Mouse (Mus musculus): Measurements from ENCODE around the gene Adora1. TPM values are rescaled to one million over a fixed set of nuclear protein-coding genes. Genes with fewer than 3 reads are reported as not detected.

Gene Adora1
- polyA plus RNA-seq, 1 experiment = 4.5 TPM

DNA sequence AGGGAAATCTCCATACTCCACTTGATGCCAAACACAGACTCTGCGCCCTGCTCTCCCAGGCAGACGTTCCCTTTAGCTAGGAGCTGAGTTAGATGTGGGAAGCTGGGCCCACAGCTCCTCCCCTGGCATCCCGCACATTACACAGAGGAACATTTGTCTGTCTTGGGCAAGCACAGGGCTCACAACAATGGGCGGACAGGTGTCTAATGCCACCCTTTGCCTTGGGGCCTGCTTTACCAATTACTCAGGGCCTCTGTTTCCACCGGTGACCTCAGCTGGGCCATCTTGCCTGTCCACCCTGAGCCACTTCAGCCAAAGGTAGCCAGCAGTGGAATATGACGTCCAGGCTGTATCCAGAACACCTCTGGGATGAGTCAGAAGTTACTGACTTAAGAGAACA lies 73.8 kb downstream of the Adora1 start:
- Histone ChIP-seq H3K27me3 (ENCODE audit: control insufficient read depth, insufficient read depth, insufficient read length) (peaks cover 4% of the 10 kb centered on the region), H3K4me3 (no peak overlapping the region), H3K36me3 (ENCODE audit: control insufficient read depth, insufficient read depth) (no peaks in the 10 kb centered on the region), H3K4me2 (ENCODE audit: low read depth) (peak overlapping the region; percentile 57), H3ac (ENCODE audit: control insufficient read depth, insufficient read length) (no peak overlapping the region), H3K79me2 (ENCODE audit: control insufficient read depth, insufficient read depth) (no peaks in the 10 kb centered on the region)
- no peak for TF ChIP-seq MAX (IDR thresholded peaks at IDR 0.05; ENCODE audit: low read depth)
- no peak for TF ChIP-seq SRF (IDR thresholded peaks at IDR 0.05; ENCODE audit: control insufficient read depth, insufficient read length, low read depth)
- no peak for TF ChIP-seq E2F4 (IDR thresholded peaks at IDR 0.05; ENCODE audit: insufficient read depth)
- TF ChIP-seq TCF12 (IDR thresholded peaks at IDR 0.05; ENCODE audit: insufficient read depth, poor library complexity, severe bottlenecking) = peak; percentile 75
- TF ChIP-seq MYOD1 (IDR thresholded peaks at IDR 0.05; ENCODE audit: control insufficient read depth in 1 of 3, insufficient read length in 2 of 3, low read depth in 2 of 3) = peak; percentile 7 to 90 (median 82)
- no peak for TF ChIP-seq REST (IDR thresholded peaks at IDR 0.05; ENCODE audit: insufficient read depth, insufficient read length)
- TF ChIP-seq POLR2A (IDR thresholded peaks at IDR 0.05; ENCODE audit: insufficient read length, low read depth) = peak; percentile 24
- TF ChIP-seq USF1 (IDR thresholded peaks at IDR 0.05; ENCODE audit: low read depth) = no peak
- TF ChIP-seq CEBPB (IDR thresholded peaks at IDR 0.05; ENCODE audit: insufficient read depth, poor library complexity, severe bottlenecking) = 0 out of 2 replicates have a peak, but pooled peaks have one; percentile 29
- TF ChIP-seq TCF3 (IDR thresholded peaks at IDR 0.05; ENCODE audit: insufficient read length, low read depth) = peak; percentile 71
- peak; percentile 32 for TF ChIP-seq POLR2AphosphoS2 (IDR thresholded peaks at IDR 0.05; ENCODE audit: insufficient read length, low read depth)
- peak; percentile 79 to 97 (median 83) for TF ChIP-seq MYOG (IDR thresholded peaks at IDR 0.05; ENCODE audit: control insufficient read depth in 1 of 3, insufficient read depth in 1 of 3, insufficient read length in 2 of 3, low read depth in 2 of 3)

GRCm38 (mm10) chr1:134160404-134160803 lies 74.8 kb downstream of the Adora1 start:
- Histone ChIP-seq H3K79me2 (ENCODE audit: control insufficient read depth, insufficient read depth) (no peaks in the 10 kb centered on the region), H3K4me2 (ENCODE audit: low read depth) (peak overlapping the region; percentile 57)

GRCm38 (mm10) chr1:134154655-134155054 lies 80.6 kb downstream of the Adora1 start:
- H3K27me3 ChIP-seq (ENCODE audit: control insufficient read depth, insufficient read depth, insufficient read length) = no peaks in the 10 kb centered on the region
- H3K79me2 ChIP-seq (ENCODE audit: control insufficient read depth, insufficient read depth) = no peaks in the 10 kb centered on the region
- no peak overlapping the region for H3K4me3 ChIP-seq
- no peak overlapping the region for H3K4me2 ChIP-seq (ENCODE audit: low read depth)
- H3ac ChIP-seq (ENCODE audit: control insufficient read depth, insufficient read length) = no peak overlapping the region
- TF ChIP-seq MAX (IDR thresholded peaks at IDR 0.05; ENCODE audit: low read depth) (no peak), POLR2AphosphoS2 (IDR thresholded peaks at IDR 0.05; ENCODE audit: insufficient read length, low read depth) (no peak), MYOG (IDR thresholded peaks at IDR 0.05; ENCODE audit: control insufficient read depth in 1 of 3, insufficient read depth in 1 of 3, insufficient read length in 2 of 3, low read depth in 2 of 3) (no peak), REST (IDR thresholded peaks at IDR 0.05; ENCODE audit: insufficient read depth, insufficient read length) (no peak), TCF3 (IDR thresholded peaks at IDR 0.05; ENCODE audit: insufficient read length, low read depth) (no peak), USF1 (IDR thresholded peaks at IDR 0.05; ENCODE audit: low read depth) (no peak), POLR2A (IDR thresholded peaks at IDR 0.05; ENCODE audit: insufficient read length, low read depth) (no peak)
- no peaks in the 10 kb centered on the region for H3K36me3 ChIP-seq (ENCODE audit: control insufficient read depth, insufficient read depth)

More at GRCm38 (mm10) chr1:134160404-134160803, 74.8 kb downstream of the Adora1 start:
- Histone ChIP-seq H3K4me3 (no peak overlapping the region), H3K36me3 (ENCODE audit: control insufficient read depth, insufficient read depth) (no peaks in the 10 kb centered on the region), H3ac (ENCODE audit: control insufficient read depth, insufficient read length) (no peak overlapping the region), H3K27me3 (ENCODE audit: control insufficient read depth, insufficient read depth, insufficient read length) (peaks cover 3% of the 10 kb centered on the region)
- TF ChIP-seq REST (IDR thresholded peaks at IDR 0.05; ENCODE audit: insufficient read depth, insufficient read length) = no peak
- peak; percentile 93 for TF ChIP-seq TCF12 (IDR thresholded peaks at IDR 0.05; ENCODE audit: insufficient read depth, poor library complexity, severe bottlenecking)
- peak; percentile 92 to 99 (median 93) for TF ChIP-seq MYOG (IDR thresholded peaks at IDR 0.05; ENCODE audit: control insufficient read depth in 1 of 3, insufficient read depth in 1 of 3, insufficient read length in 2 of 3, low read depth in 2 of 3)
- TF ChIP-seq SRF (IDR thresholded peaks at IDR 0.05; ENCODE audit: control insufficient read depth, insufficient read length, low read depth) = no peak
- TF ChIP-seq TCF3 (IDR thresholded peaks at IDR 0.05; ENCODE audit: insufficient read length, low read depth) = peak; percentile 81
- TF ChIP-seq POLR2AphosphoS2 (IDR thresholded peaks at IDR 0.05; ENCODE audit: insufficient read length, low read depth) = no peak
- peak; percentile 78 to 97 (median 79) for TF ChIP-seq MYOD1 (IDR thresholded peaks at IDR 0.05; ENCODE audit: control insufficient read depth in 1 of 3, insufficient read length in 2 of 3, low read depth in 2 of 3)
- no peak for TF ChIP-seq USF1 (IDR thresholded peaks at IDR 0.05; ENCODE audit: low read depth)
- no peak for TF ChIP-seq E2F4 (IDR thresholded peaks at IDR 0.05; ENCODE audit: insufficient read depth)
- TF ChIP-seq POLR2A (IDR thresholded peaks at IDR 0.05; ENCODE audit: insufficient read length, low read depth) = no peak

DNA sequence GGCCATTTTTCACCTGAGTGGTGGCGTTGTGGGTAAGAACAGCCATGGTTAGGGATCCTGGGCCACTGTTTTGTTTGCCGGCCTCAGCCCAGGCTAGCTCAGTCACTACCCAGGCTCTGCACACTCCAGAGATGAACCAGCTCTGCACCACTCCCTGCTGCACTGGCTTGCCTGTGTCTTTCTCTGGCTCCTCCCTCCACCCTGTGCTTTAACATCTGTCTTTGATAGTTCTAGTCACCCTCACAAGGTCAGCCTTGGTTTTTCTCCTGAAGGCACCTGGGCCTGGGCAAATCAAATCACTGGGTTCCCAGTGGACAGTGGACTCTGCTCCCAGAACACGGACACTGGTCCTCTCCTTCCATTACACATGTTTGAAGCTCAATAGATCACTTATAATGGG lies 81.1 kb downstream of the Adora1 start:
- H3K27me3 ChIP-seq (ENCODE audit: control insufficient read depth, insufficient read depth, insufficient read length) = peaks cover 4% of the 10 kb centered on the region
- H3K79me2 ChIP-seq (ENCODE audit: control insufficient read depth, insufficient read depth) = no peaks in the 10 kb centered on the region
- H3K4me2 ChIP-seq (ENCODE audit: low read depth) = no peak overlapping the region
- H3K4me3 ChIP-seq = no peak overlapping the region
- H3K36me3 ChIP-seq (ENCODE audit: control insufficient read depth, insufficient read depth) = no peaks in the 10 kb centered on the region
- TF ChIP-seq TCF3 (IDR thresholded peaks at IDR 0.05; ENCODE audit: insufficient read length, low read depth) (no peak), MYOD1 (IDR thresholded peaks at IDR 0.05; ENCODE audit: control insufficient read depth in 1 of 3, insufficient read length in 2 of 3, low read depth in 2 of 3) (no peak), MYOG (IDR thresholded peaks at IDR 0.05; ENCODE audit: control insufficient read depth in 1 of 3, insufficient read depth in 1 of 3, insufficient read length in 2 of 3, low read depth in 2 of 3) (no peak), TCF12 (IDR thresholded peaks at IDR 0.05; ENCODE audit: insufficient read depth, poor library complexity, severe bottlenecking) (no peak), SRF (IDR thresholded peaks at IDR 0.05; ENCODE audit: control insufficient read depth, insufficient read length, low read depth) (no peak), REST (IDR thresholded peaks at IDR 0.05; ENCODE audit: insufficient read depth, insufficient read length) (no peak), POLR2AphosphoS2 (IDR thresholded peaks at IDR 0.05; ENCODE audit: insufficient read length, low read depth) (no peak), POLR2A (IDR thresholded peaks at IDR 0.05; ENCODE audit: insufficient read length, low read depth) (no peak), CEBPB (IDR thresholded peaks at IDR 0.05; ENCODE audit: insufficient read depth, poor library complexity, severe bottlenecking) (no peak), MAX (IDR thresholded peaks at IDR 0.05; ENCODE audit: low read depth) (no peak)
- H3ac ChIP-seq (ENCODE audit: control insufficient read depth, insufficient read length) = no peak overlapping the region
